Mouse (Mus musculus): ENCODE measurements at regions not wholly inside any gene's neighbourhood (a gene's known extent, or its start where the extent isn't known, plus 50 kb on each side); places are given as distances from the start of the nearest gene placed in this dataset.

DNA sequence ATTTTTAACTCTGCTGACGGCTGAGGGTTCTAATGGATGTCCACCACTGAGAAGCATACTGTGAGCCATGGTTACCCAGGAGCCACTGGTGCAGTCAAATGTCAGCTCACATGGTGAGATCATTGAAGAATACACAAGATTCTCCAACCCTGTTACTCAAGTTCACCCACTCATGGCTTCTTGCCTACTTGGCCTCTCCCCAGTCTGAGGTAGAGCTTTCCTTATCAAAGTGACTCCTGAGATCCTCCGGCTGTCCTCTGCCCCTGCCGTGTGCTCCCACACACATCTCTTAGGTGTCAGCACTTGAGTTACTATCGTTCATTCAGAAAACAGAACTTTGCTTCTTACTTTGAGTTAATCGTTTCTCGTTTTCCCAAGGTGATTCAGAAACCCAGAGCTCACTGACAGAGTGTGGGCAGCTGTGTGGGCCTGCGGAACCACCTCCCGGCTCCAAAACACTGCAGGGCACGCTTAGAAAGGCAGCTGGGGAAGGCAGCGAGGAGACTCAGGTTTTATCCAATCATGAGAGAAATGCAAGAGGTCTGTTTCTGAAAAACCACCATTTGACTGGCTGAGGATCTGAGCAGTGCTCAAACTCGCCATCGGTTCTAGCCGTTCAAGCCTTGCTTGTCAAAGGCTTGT lies 177.8 kb downstream of the Cand1 start:
- intact Hi-C loops (cut with DNase I) = no loop called here
- peak in 1 of 2 experiments; percentile 30 for DNase-seq (ENCODE audit: low spot score in 2 of 2)

DNA sequence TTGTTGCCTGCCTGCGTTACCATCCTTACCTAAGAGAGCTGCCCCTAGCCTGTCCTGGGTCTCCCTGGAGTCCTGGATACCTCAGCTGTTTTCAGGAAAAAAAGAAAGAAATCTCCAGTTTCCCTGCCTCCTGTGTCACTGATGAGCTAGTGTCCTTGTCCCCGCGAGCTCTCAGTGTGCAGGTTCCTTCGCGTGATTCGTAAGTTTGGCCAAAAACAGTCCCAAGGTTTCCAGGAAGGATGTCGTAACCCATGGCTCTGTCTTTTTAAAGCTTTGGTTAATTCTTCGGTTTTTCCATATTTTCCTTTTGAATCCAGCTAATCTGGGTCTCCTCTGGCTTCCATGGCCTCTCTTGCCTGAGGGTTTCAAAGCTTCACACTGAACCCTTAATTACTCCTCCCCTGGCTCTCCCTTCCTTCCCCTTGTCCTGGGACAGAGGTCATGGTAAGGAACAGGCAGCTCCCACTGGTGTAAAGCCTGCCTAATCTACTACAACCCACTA lies 178.5 kb downstream of the Cand1 start:
- no peak for DNase-seq (ENCODE audit: low spot score in 2 of 2)
- intact Hi-C loops (cut with DNase I) = no loop called here

DNA sequence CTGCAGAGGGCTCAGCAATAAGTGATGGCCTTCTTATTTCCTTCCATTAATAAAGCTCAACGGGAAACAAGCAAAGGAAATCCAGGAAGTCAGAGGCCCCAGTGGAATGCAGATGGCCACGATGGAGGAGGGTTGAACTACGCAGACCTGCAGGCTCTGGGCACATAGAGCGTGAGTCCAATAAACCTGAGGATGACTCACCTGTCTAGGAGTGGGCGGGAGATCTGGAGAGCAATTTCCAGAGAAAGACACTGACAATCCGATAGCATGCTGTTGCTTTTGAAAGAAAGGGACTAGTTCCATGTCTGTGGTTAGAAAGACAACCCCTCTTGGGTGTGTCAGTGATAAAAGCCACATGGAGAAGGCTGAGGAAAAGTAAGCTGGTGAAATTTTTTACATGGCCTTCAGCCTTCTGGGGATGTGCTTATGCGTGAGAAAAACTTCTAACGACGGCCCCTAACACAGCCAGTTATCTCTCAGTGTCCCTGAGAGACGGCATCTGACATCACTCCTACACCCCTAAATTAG lies 181.3 kb downstream of the Cand1 start:
- no peak for DNase-seq (ENCODE audit: low spot score in 2 of 2)
- intact Hi-C loops (cut with DNase I) = no loop called here

DNA sequence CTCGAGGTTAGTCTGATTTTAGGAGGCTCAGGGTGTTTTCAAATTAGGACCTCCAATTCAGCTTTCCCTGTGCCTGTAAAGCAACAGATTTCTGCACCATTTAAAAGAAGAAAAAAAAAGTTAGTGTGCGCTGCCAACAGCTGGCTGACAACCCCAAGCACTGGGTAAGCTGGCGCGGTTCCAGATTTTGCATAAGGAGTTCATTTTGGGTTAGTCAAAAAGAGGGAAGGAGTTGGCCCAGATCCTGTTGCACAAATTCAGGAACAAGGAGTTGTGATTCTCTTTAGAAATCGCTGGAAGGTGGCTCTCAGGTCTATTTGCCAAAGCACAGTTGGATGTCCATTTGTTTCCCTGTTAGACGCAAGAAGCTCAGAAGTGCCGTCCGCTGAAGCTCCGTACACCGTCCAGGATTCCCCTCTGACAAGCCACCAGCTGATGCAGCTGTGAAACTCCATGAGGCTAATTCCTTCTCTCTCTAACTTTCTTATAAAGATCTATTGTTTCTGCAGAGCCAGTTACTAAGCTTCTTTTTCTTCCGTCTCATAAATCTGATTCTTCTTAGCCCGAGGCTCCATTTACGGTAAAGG lies 184.6 kb downstream of the Cand1 start:
- intact Hi-C loops (cut with DNase I) = no loop called here
- DNase-seq (ENCODE audit: low spot score in 2 of 2) = peak; percentile 54 to 70

DNA sequence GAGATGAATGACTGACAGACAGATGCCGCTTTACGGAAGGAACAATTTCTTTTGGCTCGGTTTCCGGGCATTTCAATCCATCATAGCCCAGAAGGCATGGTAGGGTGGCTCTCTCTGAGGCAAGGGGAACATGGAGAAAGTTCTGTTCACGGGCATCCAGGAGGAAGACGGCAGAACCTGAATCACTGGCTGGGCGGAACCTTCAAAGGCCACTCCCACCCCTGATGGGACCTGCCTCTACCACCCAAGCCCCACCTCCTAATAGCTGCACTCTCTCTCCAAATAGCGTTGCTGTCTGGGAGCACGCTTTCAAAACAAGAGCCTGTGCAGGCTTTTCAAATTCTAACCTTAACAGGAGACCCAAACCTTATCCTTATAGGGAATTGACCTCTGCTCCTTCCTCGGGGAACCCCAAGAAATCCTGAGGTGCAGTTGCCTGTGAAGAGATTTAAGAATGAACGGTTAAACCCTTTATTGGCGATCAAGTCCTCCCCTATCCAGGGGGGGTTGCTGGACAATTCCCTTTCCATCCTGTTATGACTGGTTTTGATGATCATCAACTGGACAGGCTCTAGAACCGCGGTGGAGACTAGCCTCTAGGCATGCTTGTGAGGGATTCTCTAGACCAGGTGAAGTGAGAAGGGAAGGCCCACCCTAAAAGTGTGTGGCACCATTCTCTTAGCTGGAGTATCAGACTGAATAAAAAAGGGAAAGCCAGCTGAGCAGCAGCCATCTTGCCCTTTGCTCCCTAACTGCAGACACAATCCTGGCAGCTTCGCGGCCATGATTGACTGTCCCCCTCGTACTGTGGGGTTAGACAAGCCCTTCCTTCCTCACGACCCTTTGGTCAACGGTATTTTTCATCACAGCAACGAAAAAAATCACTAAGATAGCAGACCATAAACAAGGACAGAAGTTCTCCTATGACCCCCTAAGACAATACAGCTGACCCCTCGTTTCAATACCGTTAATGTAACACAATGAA lies 184.5 kb upstream of the Dyrk2 start:
- intact Hi-C loops (cut with DNase I) = no loop called here
- no peak for DNase-seq (ENCODE audit: low spot score in 2 of 2)

DNA sequence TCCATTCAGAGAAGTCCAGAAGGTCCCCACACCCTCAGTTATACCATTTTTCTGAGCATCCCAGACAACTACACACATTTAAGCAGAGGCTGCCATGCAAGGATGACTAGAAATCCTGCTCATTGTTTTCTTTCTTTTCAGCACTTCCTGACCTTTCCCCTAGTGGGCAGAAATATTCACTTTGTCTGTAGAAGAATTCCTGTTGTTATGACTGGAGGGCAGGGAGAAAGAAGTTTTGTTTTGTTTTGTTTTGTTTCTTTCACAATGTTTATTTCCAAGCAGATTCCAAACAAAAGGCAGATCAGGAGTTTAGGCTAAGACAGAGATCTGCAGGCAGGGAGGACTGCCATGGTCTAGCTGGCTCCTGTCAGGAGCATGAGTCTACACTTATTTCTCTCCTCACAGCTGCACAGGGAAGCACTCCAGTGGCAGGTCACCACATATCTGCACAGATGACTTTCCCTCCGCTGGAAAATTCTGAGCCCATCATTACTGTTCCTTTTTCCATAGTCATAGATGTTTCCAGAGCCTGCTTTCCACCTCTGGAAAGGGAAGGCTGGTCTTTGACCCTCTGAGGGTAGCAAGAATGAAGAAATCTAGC lies 182.5 kb upstream of the Dyrk2 start:
- no peak for DNase-seq (ENCODE audit: low spot score in 2 of 2)
- intact Hi-C loops (cut with DNase I) = no loop called here

DNA sequence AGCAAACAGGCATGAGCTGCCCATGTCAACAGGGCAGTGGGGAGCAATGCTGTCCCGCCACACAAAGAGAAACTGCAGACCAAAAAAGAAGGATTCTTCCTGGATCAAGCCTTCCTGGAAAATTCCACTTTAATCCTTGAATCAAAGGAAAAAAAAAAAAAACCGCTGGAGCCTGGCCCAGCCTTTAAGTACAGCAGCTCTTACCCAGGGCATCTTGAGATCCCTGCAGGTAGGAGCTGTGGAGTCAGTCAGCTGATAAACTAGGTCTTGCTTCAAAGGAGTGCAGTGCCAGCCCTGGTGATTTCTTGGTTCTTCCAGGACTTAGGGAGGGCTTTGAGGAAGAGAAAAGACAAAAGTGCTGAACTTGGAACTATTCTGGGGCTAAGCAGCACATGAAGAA lies 181.6 kb upstream of the Dyrk2 start:
- intact Hi-C loops (cut with DNase I) = no loop called here
- no peak for DNase-seq (ENCODE audit: low spot score in 2 of 2)

DNA sequence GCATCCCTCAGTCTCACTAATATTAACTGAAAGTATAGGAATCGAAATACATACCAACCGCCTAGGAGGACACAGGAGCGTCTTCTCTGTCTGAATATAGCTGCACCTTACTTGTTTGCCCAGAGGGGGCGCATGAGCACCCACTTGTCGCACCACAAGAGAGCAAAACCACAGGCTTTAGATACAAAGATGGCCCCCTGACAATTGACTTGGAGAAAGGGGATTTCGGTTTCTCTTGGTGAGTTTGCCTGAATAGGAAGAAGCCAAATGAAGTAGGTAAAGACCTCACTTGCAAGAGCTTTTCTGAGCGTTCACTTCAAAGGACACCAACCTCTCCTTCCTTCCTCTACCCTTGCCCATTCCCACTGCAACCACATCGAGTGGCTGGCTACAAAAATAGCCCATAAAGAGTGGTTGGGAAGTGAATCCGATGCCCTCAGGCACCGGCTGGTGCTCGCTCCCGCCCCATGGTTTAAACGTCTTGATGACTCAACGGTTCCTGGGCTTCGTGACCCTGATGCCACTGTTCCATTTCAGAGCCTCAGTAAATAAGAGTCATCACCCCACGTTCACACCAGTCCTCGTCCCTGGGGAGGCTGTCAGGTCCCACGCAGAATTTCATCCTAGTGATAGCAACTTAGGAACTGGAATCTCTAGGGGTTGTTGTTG lies 180.1 kb upstream of the Dyrk2 start:
- DNase-seq (ENCODE audit: low spot score in 2 of 2) = no peak
- intact Hi-C loops (cut with DNase I) = no loop called here

DNA sequence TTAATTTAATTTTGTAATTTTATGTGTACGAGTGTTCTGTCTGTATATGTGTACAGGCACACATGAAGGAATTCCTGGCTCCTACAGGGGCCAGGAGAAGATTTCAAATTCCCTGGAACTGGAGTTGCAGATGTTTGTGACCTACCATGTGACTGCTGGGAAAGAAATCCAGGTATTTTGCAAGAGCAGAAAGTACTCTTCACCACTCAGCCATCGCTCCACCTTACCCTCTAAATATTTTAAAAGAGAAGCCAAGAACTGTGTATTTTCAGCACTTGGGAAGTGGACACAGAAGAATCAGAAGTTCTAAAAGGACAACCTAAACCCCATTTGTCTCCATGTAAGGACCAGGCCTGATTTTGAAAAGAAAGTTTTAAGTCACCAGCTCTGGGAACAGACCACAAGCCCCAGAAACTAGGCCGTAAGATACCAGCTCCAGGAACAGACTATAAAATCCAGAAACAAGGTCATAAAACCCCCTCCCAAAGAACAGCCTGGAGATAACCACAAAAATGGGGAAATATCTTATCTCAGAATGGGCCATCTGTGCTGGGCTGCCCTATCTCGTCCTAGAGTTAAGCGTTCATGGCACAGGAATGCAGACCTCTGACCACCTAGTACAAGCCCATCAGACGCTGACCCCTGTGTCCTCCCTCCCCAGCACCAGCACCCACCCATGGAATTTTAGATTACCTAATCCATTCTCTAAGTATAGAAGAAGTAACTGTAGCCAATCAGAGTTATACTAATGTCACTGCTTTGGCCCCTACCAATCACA lies 178.8 kb upstream of the Dyrk2 start:
- DNase-seq (ENCODE audit: low spot score in 2 of 2) = no peak
- intact Hi-C loops (cut with DNase I) = no loop called here

DNA sequence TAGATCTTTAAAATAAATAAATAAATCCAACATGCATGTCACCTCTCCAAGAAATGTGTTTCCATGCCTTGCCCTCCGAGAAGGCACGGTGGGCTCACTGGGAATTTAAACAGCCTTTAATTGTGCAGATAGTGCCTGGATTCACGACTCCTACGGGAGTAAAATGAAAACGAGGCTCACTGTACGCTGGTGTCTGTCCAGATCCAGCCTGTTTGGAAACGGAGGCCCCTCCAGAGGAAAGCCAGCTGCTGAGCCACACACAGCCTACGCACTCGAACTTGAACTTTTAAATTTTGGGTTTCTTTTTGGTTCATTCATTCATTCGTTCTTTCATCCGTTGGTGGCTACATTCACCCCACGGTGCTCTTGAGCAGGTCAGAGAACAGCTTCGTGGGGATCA lies 175.1 kb upstream of the Dyrk2 start:
- DNase-seq (ENCODE audit: low spot score in 2 of 2) = no peak
- intact Hi-C loops (cut with DNase I) = no loop called here

DNA sequence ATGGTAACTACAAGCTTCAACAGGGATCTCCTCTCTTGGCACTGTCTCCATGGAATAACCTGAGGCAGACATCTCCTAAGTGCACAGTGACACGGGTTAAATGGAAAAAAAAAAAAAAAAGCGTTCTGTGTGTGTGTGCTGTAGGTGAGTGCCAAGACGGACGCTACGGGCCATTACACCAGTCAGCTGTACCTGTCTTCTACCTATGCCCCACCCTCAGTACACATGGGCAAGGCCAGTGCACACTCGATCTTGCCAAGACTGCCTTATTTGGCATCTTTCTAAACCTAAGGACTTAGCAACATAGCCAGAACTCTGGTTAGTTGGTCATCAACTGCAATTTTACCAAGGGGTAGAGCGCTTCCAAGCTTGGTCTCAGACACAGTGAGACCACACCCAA lies 173.1 kb upstream of the Dyrk2 start:
- intact Hi-C loops (cut with DNase I) = no loop called here
- no peak for DNase-seq (ENCODE audit: low spot score in 2 of 2)

DNA sequence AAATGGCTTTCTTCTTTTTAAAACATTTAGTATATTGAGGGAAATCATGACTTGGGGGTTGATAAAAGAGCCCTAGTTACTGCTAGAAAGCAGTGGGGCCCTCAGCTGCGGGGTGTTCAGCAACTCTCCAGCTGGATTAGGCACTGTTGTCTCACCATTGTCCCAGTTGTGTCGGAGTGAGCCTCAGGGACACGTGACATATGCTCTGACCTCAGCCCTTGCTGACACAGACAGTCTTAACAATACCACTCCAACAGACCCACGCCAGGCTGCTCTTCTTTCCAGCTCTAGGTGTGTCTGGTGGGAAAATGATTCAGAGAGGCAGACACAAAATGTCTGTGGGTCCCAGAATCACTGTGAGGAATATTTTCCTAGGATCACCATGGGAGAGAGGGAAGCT lies 170.2 kb upstream of the Dyrk2 start:
- no peak for DNase-seq (ENCODE audit: low spot score in 2 of 2)
- intact Hi-C loops (cut with DNase I) = no loop called here

DNA sequence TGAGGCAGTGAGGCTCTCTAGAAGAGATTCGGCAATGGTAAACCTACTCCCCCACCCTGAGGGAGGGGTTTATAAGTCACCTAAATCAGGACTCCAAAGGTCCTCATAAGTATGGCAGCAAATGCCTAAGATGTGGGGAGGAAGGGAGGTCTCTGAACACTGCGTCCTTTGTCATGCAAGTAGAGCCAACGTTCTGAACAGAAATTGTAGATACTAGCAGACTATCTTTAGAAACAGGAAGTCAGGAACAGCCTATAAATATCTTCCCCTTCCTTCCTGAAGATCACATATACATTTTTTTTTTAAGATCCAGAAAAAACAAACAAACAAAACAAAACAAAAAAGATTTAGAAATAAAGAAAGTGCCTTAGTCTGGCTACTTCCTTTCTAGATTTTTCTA lies 169.7 kb upstream of the Dyrk2 start:
- DNase-seq (ENCODE audit: low spot score in 2 of 2) = no peak
- intact Hi-C loops (cut with DNase I) = no loop called here

DNA sequence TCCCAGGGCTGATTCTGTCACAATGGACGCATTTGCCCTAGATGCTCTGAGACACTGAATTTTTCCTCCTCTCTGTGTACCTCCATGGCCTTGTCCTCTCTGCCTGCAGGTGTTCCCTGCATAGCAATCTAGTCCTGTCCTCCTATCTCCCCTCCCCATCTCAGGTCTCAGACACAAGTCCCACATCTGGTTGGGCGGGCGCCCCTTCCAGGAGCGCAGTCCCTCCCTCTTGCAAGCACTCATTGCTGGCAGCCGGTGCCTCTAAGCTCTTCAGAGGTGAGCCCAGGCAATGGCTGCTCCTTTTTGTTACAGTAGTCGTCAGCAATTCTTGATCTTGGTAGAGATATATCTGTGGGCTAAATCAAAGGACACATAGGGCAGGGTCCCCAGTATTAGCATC lies 169.0 kb upstream of the Dyrk2 start:
- intact Hi-C loops (cut with DNase I) = no loop called here
- no peak for DNase-seq (ENCODE audit: low spot score in 2 of 2)

DNA sequence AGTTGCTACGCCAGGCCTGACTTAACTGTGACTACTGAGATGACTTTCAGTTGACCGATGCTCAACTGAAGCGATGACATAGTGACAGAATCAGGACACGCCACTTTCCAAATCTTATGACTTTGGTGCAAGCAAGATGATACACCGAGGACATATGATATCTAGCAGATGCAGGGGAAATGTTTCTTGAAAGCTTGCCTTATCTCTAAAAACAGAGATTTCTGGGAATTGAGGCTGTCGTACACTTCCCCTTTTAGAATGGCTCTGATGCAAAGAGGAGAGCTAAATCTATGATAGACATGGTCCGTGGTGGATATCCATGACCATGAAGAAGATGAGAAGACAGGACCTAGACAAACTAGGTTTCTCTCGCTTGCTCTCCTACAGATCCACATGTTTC lies 167.8 kb upstream of the Dyrk2 start:
- DNase-seq (ENCODE audit: low spot score in 2 of 2) = no peak
- intact Hi-C loops (cut with DNase I) = no loop called here

DNA sequence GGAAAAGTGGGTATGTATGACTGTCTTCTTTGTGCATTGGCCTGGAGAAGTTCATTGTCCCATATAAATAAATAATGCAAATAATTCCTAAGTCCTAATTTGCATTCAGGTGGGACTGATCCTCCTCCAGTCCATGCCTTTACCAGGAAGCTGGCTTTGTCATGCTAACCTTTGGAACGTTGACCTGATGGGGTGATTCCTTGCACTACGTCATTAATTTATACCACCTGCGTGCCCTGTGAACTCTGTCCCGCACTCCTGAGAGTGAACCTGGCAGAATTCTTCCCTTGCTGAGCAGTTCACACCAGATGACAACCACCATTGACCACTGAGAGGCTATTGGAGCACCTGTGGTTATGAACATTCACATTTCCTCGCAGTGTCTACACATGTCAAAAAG lies 165.9 kb upstream of the Dyrk2 start:
- intact Hi-C loops (cut with DNase I) = no loop called here
- no peak for DNase-seq (ENCODE audit: low spot score in 2 of 2)

DNA sequence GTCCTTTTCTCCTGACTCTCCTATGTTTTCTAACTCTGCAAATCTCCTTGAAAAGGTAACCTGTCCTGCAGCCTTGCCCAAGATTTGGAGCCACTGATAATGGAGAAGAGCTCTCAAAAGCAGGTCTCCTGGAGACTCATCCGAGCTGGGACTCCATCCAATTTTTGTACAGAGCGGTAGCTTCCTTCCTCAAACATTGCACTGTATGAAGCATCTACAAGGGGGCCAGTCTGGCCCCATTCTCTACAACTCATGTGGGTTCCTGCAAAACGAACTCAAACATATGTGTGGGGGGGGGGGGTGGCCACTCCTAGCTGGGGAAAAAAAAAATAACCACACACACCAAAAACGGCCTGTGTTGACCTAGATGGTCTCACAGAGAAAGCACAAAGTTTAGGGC lies 164.4 kb upstream of the Dyrk2 start:
- DNase-seq (ENCODE audit: low spot score in 2 of 2) = no peak

DNA sequence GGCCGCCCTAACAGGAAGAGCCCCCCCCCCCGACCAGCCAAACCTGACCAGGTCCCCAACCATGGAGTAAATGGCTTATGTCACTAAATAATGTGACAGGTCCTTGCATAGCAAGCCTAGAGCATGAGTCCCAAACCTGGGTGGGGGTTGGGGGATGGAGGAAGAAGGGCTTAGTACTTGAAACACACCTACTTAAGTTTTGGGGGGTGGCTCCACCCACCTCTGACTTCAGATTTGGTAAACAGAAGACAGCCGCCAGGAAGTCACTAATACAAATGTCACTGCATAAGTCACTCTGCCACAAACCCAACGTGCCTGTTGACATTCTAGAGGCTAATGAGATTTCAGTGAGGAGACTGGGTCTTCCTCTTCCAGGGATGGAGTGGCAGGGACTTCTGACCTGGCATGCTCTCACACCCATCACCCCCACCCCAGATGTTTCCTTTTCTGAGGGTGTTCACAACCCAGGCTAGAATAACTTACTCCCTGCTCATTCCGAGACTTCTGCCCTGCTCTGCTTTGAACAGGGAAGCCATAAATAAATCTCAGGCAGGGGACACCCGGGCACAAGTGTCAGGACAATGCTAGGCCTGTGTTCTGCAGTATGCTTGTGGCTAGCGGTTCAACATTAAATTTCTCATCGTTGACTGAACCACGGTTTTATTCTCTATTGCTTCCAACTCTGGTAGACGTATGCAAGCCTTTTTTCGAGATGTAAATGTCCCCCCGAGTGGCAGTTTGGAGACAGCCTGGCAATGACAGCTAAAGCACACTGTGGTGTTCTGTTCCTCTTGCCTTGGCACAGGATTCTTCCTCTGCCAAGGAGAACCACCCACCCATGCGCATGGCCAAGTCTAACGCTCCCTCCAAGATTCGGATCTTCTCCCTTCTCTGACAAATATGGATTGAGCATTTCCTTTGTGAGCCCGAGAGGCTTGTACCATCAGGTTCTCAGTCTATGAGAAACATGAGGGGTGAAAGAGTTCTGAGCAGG lies 161.6 kb upstream of the Dyrk2 start:
- intact Hi-C loops (cut with DNase I) = no loop called here
- peak; percentile 60 to 77 for DNase-seq (ENCODE audit: low spot score in 2 of 2)

More for the DNA sequence above, 164.4 kb upstream of the Dyrk2 start:
- intact Hi-C loops (cut with DNase I) = no loop called here

Data from left cerebral cortex, postnatal 36 days (tissue).